Mouse (Mus musculus): ENCODE measurements around the gene Sorcs2.

- TF ChIP-seq CTCF (IDR thresholded peaks at IDR 0.05; ENCODE audit: borderline replicate concordance, control insufficient read depth, extremely low read depth, insufficient read depth, low read length, poor library complexity) (no peak), POLR2A (IDR thresholded peaks at IDR 0.05; ENCODE audit: control insufficient read depth, extremely low read depth, insufficient read depth, low read length, poor library complexity) (no peak)
These were observed 289.5 kb downstream of the Sorcs2 start for GRCm38 (mm10) chr5:36108339-36108887.

All from thymus, adult 2 months (tissue).